Mouse (Mus musculus) WW6 (cell line): ENCODE measurements around the gene Pnmal1.

ENCODE experiments used
- DNase-seq: peaks from one replicate; pipeline ENCODE4 v3.0.0-alpha.2; 2013; ENCODE audit warnings: low read depth, low spot score

Gene Pnmal1

DNA sequence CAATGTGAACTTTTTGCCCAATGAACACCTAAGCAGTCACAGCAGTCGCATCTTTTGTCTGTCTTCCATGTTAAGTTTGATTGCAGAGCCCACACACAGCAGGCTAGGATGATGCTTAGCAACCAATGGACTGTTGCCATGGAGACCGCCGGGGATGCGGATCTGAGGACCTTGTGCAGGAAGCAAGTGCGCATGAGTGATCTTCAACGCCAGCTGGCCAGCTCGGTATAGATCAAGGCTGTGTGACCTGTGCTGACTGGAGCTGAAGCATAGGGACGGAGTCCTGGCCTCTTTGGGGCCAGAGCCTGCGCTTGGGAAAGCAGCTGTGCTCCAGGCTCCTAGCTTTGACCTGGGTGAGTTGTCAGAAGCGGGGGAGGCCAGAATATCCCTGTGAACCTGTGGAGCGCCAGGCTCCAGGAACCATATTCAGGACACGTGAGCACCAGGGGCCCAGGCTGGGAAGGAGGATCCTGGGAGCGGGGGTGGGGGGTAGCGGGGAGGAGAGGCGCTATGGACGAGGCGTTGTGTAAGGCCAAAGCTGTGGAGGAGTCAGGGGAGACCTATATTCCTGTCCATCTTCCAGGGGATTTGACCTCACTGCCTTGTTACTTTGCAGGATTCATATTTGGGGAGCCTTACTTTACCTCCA, at the start of gene Pnmal1:
Pnmal1 (plus strand) TSS at position 141 of the 649 bp plus-strand sequence.
- DNase-seq: peak; percentile 43

GRCm38 (mm10) chr7:16909909-16910308, 49.6 kb upstream of the Pnmal1 start:
- DNase-seq: no peak

GRCm38 (mm10) chr7:16911904-16912303, 47.6 kb upstream of the Pnmal1 start:
- no peak for DNase-seq

DNA sequence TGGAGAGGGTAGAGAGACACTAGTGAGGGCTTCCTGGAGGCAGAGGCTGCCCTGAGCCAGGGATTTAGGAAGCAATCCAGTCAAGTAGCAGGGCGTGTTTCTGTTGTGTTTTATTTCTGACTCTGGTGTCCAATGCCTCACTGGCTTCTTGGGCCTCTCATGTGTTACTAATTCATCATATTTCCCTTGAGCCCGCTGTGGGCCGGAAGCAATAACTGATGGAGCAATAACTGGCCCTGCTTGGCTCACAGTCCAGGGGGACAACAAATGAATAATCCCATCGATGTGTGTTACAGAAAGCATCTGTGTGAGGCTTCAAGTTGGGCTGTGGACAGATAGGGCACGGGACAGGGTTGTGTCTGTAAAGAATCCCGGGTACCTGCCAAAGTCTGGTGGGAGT, 47.1 kb upstream of the Pnmal1 start:
- DNase-seq: no peak

GRCm38 (mm10) chr7:16913806-16914452, 45.5 kb upstream of the Pnmal1 start:
- no peak for DNase-seq

DNA sequence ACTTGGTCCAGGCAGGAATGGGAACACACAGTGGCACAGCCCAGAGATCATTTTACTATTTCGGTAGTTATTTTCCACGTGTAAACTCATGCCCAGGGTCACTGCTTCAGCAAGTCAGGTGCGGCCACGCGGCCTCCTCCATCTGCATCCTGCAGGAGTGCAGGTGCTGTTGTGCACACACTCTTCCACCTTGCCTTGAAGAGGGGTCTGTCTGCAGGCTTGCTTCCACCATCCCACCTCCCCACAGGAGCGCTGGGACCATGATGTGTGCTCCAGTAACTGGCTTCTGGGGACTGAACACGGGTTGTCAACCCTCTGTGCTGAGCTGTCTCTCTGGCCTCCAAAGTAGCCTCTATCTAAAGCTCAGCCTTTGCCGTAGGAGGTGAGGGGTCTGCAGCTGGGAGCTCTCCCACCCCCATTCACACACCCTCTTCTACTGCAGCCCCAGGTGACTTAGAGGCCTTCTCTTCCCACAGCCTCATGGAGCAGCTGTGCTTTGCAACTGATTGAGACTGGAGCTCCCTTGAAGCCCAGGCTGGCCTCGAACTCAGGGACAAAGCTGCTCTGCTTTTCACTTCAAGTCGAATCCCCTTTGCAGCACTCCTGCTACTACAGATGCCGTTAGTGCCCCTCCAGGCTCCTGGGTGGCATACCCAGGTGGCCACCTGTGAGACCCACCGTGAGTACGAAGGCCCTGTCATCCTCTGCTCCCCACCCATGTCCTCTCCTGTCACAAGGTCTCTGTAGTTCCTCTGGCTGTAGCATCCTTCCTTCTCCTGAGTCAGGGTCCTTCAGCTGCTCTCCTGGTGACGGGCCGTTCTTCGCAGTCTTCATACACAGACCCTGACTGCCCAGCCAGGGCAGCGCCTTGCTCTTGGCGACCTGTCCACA, 44.8 kb upstream of the Pnmal1 start:
- DNase-seq: no peak

DNA sequence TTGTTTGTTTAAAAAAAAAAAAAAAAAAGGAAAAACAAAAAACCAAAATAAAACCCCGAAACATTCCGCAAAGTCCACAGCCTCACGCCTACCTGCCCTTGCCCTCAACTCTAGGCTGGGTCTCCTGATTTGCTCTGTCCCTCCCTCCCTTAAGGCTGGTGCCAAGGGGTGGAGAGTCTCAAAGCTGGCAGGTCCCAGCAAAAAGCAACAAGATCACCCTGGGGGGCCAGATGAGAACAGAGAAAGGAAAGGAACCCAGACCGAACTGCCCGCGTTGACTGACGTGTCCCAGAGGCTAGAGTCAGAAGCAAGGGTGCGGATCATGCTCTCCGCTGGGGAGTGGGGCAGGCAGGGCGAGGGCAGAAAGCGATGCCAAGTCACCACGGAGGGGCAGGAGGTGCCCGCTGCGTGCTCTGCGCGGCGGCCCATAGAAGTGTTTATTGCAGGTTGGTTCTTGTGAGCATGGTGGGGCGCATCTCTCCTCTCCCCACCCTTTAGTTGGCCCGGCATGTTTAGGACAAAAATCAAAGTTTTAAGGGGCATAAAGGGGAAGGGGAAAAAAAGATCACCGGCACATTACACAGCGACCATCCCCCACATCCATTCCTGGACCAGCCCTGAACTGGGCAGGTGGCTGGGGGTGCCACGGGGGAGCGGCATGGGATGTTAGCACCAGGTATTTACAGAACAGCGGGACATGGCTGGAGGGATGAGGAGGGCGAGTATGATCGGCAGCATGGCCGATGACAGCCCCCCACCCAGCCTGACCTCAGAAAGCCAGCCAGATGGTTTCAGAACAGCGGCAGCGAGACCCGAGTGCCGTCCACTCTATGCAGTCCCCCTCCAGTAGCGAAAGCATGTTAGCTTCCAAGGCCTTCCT, 43.8 kb upstream of the Pnmal1 start:
- no peak for DNase-seq

DNA sequence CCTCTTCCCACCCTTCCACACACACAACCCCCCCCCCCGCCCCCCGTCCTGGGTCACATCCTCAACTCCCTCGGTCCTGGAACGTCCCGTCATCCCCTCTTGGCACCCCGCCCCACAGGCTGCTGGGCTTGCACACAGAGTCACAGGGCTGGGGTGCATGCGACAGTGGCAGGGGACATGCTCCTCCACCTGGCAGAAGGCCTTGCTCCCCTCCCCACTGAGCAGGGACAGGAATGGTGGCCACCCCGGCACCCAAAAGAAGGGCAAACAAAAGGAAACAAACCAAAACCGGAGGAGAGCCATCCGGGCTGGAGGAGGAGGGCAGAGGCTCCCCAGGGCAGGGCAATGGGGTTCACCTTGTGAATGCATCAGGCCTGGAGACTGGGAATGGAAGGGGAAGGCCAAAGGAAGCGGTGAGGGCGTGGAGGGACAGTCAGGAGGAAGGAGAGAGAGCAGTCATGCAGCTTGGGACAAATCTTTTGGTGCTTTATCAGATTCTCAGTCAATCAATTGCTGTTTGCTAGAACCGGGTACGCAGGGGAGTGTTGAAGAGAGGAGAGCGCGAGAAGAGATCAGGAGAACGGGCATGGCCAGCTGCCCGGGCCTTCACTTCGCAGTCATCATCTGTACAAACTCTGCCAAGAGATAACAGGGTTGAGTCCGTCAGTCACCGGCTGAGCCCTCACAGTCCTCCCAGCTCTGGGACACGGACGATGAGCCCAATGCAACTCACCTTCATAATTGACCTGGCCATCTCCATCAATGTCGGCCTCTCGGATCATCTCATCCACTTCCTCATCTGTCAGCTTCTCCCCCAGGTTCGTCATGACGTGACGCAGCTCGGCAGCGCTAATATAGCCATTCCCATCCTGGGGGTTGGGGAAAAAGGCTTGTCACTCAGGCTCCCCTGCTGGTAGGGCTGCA, 42.9 kb upstream of the Pnmal1 start:
- DNase-seq: no peak

DNA sequence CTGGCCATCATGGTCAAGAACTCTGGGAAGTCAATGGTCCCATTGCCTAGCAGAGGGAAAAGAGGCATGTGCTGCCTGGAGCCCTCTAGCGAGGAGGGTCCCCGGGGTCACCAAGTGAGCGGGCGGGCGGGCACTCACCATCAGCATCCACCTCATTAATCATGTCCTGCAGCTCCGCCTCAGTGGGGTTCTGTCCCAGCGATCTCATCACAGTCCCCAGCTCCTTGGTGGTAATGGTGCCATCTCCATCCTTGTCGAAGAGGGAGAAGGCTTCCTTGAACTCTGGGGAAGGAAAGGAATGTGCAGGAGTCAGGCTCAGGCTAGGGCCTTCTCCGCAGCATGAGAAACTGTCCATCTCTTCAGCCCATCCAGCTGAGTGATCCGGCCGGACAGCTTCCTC, 42.0 kb upstream of the Pnmal1 start:
- no peak for DNase-seq

GRCm38 (mm10) chr7:16918014-16918413, 41.5 kb upstream of the Pnmal1 start:
- DNase-seq: no peak

DNA sequence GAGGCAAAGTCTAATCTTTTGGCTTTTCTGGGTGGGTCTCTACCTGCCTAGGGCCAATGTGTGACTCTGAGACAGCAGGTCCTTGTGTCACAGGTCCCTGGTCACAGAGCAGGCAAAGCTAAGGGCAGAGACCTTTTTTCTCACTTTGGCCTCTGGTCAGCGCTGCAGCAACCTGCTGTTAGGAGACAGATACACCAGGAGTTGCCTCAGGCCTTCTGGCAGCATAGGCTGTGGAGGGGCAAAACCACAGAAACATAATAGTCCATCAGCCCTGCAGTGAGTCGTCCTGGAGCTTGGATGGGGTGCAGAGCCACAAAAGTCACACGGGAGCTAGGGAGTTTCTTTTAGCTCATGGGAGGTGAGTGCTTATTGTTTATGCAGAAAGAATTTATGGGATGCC, 40.8 kb upstream of the Pnmal1 start:
- DNase-seq: no peak

DNA sequence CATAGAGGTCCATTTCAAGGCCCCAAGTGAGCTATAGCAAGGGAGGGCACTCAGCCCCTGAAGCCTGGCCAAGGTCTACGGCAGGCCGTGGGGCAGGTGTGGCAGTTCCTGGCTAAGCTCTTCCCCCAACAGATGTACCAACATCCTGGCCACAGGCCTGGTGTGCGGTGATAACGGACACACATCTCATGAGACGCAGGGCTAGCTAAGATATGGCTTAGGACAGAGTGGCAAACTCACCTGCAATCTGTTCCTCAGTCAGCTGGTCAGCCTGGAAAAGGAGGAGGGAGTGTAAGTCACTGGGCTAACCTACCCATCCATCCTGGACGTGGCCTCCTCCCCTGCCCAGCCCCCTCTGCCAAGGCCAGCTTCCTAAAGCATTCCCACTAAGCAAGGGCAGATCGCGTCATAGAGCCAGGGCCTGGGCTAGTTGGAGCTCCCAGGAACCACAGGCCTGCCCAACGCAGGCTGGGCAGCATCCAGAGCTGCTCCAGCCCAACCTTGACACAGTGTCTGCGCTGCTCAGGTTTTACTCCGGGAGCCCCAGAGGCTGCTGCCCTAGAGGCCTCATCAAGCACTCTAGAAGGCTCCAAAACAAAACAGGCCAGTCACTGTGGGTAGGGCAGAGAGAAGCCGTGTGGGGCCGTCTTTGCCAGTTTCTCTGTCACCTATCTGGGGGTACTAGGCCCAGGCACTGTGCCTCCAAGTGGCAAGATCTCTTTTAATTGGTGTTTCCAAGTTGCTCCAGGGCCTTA, 39.9 kb upstream of the Pnmal1 start:
- no peak for DNase-seq

GRCm38 (mm10) chr7:16920150-16920579, 39.3 kb upstream of the Pnmal1 start:
- DNase-seq: no peak

GRCm38 (mm10) chr7:16920818-16921791, 38.4 kb upstream of the Pnmal1 start:
- no peak for DNase-seq

GRCm38 (mm10) chr7:16921881-16922335, 37.6 kb upstream of the Pnmal1 start:
- no peak for DNase-seq

DNA sequence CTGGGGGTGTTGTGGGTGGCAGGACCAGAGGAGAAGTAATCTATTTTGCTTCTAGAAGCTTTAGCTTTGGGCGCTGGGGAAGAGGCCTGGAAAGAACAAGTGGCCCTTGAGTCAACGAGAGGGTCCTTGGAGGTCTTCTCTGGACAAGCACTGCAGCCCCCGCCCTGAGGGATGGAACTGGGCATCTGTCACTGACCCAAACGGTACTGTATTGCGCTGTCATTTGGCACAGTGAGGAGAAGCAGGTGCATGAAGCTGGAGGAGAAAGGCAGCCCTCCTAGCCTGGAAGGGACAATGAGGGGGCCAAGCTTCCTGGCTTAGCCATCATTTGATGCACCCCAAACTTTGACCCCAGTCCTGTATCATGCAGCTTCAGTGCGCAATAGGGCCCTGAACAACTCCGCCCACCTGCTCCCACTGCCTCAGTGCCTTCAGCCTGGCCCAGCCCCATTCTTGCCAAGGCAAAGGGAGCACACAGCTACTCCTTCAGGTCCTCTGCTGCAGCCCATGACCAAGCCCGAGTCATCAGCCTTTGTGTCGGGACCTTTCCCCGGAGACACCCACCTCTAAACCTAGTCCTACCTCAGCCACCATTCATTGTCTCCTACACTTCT, 37.0 kb upstream of the Pnmal1 start:
- DNase-seq: no peak

- no peak for DNase-seq
Measured at GRCm38 (mm10) chr7:16923283-16924036, 36.0 kb upstream of the Pnmal1 start.
